Mouse (Mus musculus): ENCODE measurements around the gene Prmt3. TPM values are rescaled to one million over a fixed set of nuclear protein-coding genes. Genes with fewer than 3 reads are reported as not detected.

Prmt3 gene
- polyA plus RNA-seq, 1 experiment from 2014 or later = 69.7 TPM

GRCm38 (mm10) chr7:49879051-49879450, 100.9 kb downstream of the Prmt3 start:
- 80% methylated on average over 13 of the region's 13 CpGs for WGBS
- H3K9me3 ChIP-seq = no peaks in the 10 kb centered on the region
- H3K4me1 ChIP-seq = peaks cover 11% of the 10 kb centered on the region
- no peak overlapping the region for H3K27ac ChIP-seq
- no peak overlapping the region for H3K4me3 ChIP-seq
- H3K36me3 ChIP-seq = no peaks in the 10 kb centered on the region
- no peaks in the 10 kb centered on the region for H3K27me3 ChIP-seq (ENCODE audit: insufficient read depth, poor library complexity, severe bottlenecking)
- no peak for DNase-seq (ENCODE audit: low spot score)

GRCm38 (mm10) chr7:49879998-49880707, 102.0 kb downstream of the Prmt3 start:
- no peak for DNase-seq (ENCODE audit: low spot score)
- 71% methylated on average over 8 of the region's 8 CpGs for WGBS
- Histone ChIP-seq H3K9me3 (no peaks in the 10 kb centered on the region), H3K36me3 (no peaks in the 10 kb centered on the region), H3K27ac (no peak overlapping the region), H3K27me3 (ENCODE audit: insufficient read depth, poor library complexity, severe bottlenecking) (no peaks in the 10 kb centered on the region), H3K4me3 (no peak overlapping the region), H3K4me1 (peaks cover 11% of the 10 kb centered on the region)

GRCm38 (mm10) chr7:49882288-49882687, 104.1 kb downstream of the Prmt3 start:
- Histone ChIP-seq H3K4me3 (no peak overlapping the region), H3K27ac (no peak overlapping the region), H3K27me3 (ENCODE audit: insufficient read depth, poor library complexity, severe bottlenecking) (no peaks in the 10 kb centered on the region), H3K9me3 (no peaks in the 10 kb centered on the region), H3K4me1 (peaks cover 11% of the 10 kb centered on the region), H3K36me3 (no peaks in the 10 kb centered on the region)
- WGBS = 30% methylated on average over 4 of the region's 4 CpGs
- DNase-seq (ENCODE audit: low spot score) = no peak

GRCm38 (mm10) chr7:49882694-49883389, 104.7 kb downstream of the Prmt3 start:
- Histone ChIP-seq H3K4me3 (0 out of 2 replicates have a peak overlapping the region, but pooled peaks have one; percentile 19), H3K27ac (no peak overlapping the region), H3K27me3 (ENCODE audit: insufficient read depth, poor library complexity, severe bottlenecking) (no peaks in the 10 kb centered on the region), H3K4me1 (peaks cover 11% of the 10 kb centered on the region), H3K36me3 (no peaks in the 10 kb centered on the region), H3K9me3 (no peaks in the 10 kb centered on the region)
- 22% methylated on average over 16 of the region's 16 CpGs for WGBS
- DNase-seq (ENCODE audit: low spot score) = no peak

- Histone ChIP-seq H3K9me3 (no peaks in the 10 kb centered on the region), H3K27ac (no peak overlapping the region), H3K4me3 (no peak overlapping the region), H3K27me3 (ENCODE audit: insufficient read depth, poor library complexity, severe bottlenecking) (no peaks in the 10 kb centered on the region), H3K4me1 (peaks cover 2% of the 10 kb centered on the region; the same call in 1 of the 2 replicates), H3K36me3 (no peaks in the 10 kb centered on the region)
- no peak for DNase-seq (ENCODE audit: low spot score)
- WGBS = 62% methylated on average over 2 of the region's 2 CpGs
Observed at GRCm38 (mm10) chr7:49887776-49888390, 109.7 kb downstream of the Prmt3 start.

- no peaks in the 10 kb centered on the region for H3K9me3 ChIP-seq
- H3K27me3 ChIP-seq (ENCODE audit: insufficient read depth, poor library complexity, severe bottlenecking) = no peaks in the 10 kb centered on the region
- no peak overlapping the region for H3K4me3 ChIP-seq
- no peak overlapping the region for H3K27ac ChIP-seq
- WGBS = 82% methylated on average over 2 of the region's 2 CpGs
- no peak for DNase-seq (ENCODE audit: low spot score)
- no peaks in the 10 kb centered on the region for H3K4me1 ChIP-seq
- H3K36me3 ChIP-seq = no peaks in the 10 kb centered on the region
Observed at GRCm38 (mm10) chr7:49894786-49895185, 116.6 kb downstream of the Prmt3 start.

GRCm38 (mm10) chr7:49895296-49895695, 117.2 kb downstream of the Prmt3 start:
- 70% methylated on average over 6 of the region's 6 CpGs for WGBS
- no peak for DNase-seq (ENCODE audit: low spot score)
- H3K27me3 ChIP-seq (ENCODE audit: insufficient read depth, poor library complexity, severe bottlenecking) = no peaks in the 10 kb centered on the region
- no peaks in the 10 kb centered on the region for H3K9me3 ChIP-seq
- H3K4me1 ChIP-seq = no peaks in the 10 kb centered on the region
- no peak overlapping the region for H3K4me3 ChIP-seq
- no peak overlapping the region for H3K27ac ChIP-seq
- no peaks in the 10 kb centered on the region for H3K36me3 ChIP-seq

GRCm38 (mm10) chr7:49902003-49902552, 123.9 kb downstream of the Prmt3 start:
- no peak overlapping the region for H3K4me3 ChIP-seq
- no peak for DNase-seq (ENCODE audit: low spot score)
- peaks cover 42% of the 10 kb centered on the region for H3K27me3 ChIP-seq (ENCODE audit: insufficient read depth, poor library complexity, severe bottlenecking)
- no peaks in the 10 kb centered on the region for H3K36me3 ChIP-seq
- H3K4me1 ChIP-seq = no peaks in the 10 kb centered on the region
- H3K27ac ChIP-seq = no peak overlapping the region
- H3K9me3 ChIP-seq = no peaks in the 10 kb centered on the region
- 50% methylated on average over 9 of the region's 9 CpGs for WGBS

GRCm38 (mm10) chr7:49907191-49908171, 129.3 kb downstream of the Prmt3 start:
- H3K4me1 ChIP-seq = peaks cover 9% of the 10 kb centered on the region
- H3K36me3 ChIP-seq = no peaks in the 10 kb centered on the region
- no peak overlapping the region for H3K27ac ChIP-seq
- no peak for DNase-seq (ENCODE audit: low spot score)
- H3K9me3 ChIP-seq = no peaks in the 10 kb centered on the region
- H3K4me3 ChIP-seq = no peak overlapping the region
- WGBS = 4% methylated on average over 28 of the region's 28 CpGs
- peaks cover 96% of the 10 kb centered on the region for H3K27me3 ChIP-seq (ENCODE audit: insufficient read depth, poor library complexity, severe bottlenecking)

Other genes with a start within 250 kb of the Prmt3 start
- gene Dbx1, start 141.5 kb upstream of the Prmt3 start, polyA plus RNA-seq (2016; fragmentation: Nextera tagmentation; extraction: Ambion mirVana) = 0.06 TPM in 1 of 2 replicates, not detected in the other
- 13.8 and 17.9 TPM in 2 replicates for gene Htatip2, start 19.2 kb upstream of the Prmt3 start, polyA plus RNA-seq (2016; fragmentation: Nextera tagmentation; extraction: Ambion mirVana)
- not detected in 2 replicates for gene Slc6a5, start 131.8 kb downstream of the Prmt3 start, polyA plus RNA-seq (2016; fragmentation: Nextera tagmentation; extraction: Ambion mirVana)
- 0.62 and 2.4 TPM in 2 replicates for gene Nell1, start 196.5 kb downstream of the Prmt3 start, polyA plus RNA-seq (2016; fragmentation: Nextera tagmentation; extraction: Ambion mirVana)